Comparison of ENCODE assay signal across 16 mouse cellular contexts in the genomic region with DNA sequence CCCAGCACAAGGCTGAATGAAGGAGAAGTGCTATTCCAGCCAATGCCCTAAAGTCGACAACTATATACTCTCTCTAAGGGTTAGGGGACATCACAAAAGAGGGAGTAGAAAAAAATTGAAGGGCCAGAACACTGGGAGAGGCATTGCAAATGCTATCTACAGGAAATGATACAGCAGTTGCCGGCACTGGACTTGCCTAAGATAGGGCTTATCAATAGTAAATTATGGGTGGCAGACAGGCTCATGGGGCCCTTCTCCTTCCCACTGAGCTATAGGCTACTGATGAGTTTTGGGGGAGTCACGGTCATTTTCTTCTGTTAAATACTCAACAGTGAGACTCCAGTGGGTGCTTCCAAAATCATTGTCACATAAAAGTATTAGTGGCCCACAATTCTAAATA.
"Had no signal": no experiment of that assay in that cellular context is flagged by ENCODE, and none has a peak within 500 bp of the region (broad histone marks: within the 10 kb centered on the region; RNA-seq: fewer than 3 reads in every experiment).

No protein-coding gene starts in this region.

- H3K4me3 ChIP-seq: lung, embryonic 15.5 days; megakaryocyte, embryonic 14.5 days; midbrain, embryonic 13.5 days; midbrain, embryonic 15.5 days; neural tube, embryonic 12.5 days; stomach, embryonic 15.5 days had no signal

- H3K4me2 ChIP-seq: lung, embryonic 15.5 days; midbrain, embryonic 11.5 days; midbrain, embryonic 13.5 days; midbrain, embryonic 15.5 days; neural tube, embryonic 12.5 days; stomach, embryonic 15.5 days had no signal

- H3K36me3 ChIP-seq: lung, embryonic 15.5 days; midbrain, embryonic 13.5 days; midbrain, embryonic 15.5 days; neural tube, embryonic 12.5 days; stomach, embryonic 15.5 days had no signal

- H3K27ac ChIP-seq: lung, embryonic 15.5 days; macrophage; midbrain, embryonic 13.5 days; midbrain, embryonic 15.5 days; neural tube, embryonic 12.5 days; stomach, embryonic 15.5 days; stomach, postnatal 0 days had no signal

- H3K27me3 ChIP-seq: lung, embryonic 15.5 days; megakaryocyte, embryonic 14.5 days; midbrain, embryonic 13.5 days; midbrain, embryonic 15.5 days; neural tube, embryonic 12.5 days; stomach, embryonic 15.5 days had no signal

- ATAC-seq: lung, postnatal 0 days; midbrain, embryonic 13.5 days; midbrain, embryonic 15.5 days had no signal

- H3K4me1 ChIP-seq: lung, embryonic 15.5 days; megakaryocyte, embryonic 14.5 days; midbrain, embryonic 13.5 days; midbrain, embryonic 15.5 days; neural tube, embryonic 12.5 days; stomach, embryonic 15.5 days had no signal

- H3K9ac ChIP-seq: lung, embryonic 15.5 days; midbrain, embryonic 13.5 days; midbrain, embryonic 15.5 days; neural tube, embryonic 12.5 days; stomach, embryonic 15.5 days had no signal

- H3K9me3 ChIP-seq: lung, embryonic 15.5 days; megakaryocyte, embryonic 14.5 days; midbrain, embryonic 13.5 days; midbrain, embryonic 15.5 days; neural tube, embryonic 12.5 days; stomach, embryonic 15.5 days had no signal

- DNase-seq: lung, adult 2 months; lung, postnatal 14 days; lung, postnatal 36 days; right cerebral cortex, postnatal 14 days; thymus, adult 2 months; thymus, postnatal 25 days had no signal
